Mouse (Mus musculus): ENCODE data around the gene Tomm70a. TPM values are rescaled to one million over a fixed set of nuclear protein-coding genes. Genes with fewer than 3 reads are reported as not detected.
"Not testable (repeated sequence)": the region's sequence is repeated elsewhere in the genome, so short reads cannot be mapped to it uniquely, and the experiment has no call there.

Gene Tomm70a
- polyA plus RNA-seq, 1 experiment from 2014 or later: 43.2 TPM

DNA sequence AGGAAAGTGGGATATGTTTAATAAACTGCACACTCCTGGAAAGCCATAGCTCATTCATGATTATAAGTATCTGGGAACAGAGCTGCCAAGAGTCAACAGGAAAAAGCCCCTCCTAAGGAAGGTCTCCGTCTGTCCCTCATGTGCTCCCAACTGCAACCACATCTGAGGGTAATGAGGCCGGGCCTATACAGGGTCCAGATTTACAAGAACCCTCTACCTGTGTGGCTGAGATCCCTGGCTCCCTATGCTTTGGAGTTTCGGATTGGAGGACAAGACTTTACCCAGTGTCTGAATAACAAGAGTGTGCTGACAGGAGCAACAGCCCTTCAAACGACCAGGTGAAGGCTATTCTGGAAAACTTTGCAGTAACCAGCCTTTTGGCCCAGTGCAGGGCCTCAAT, 36.2 kb downstream of the Tomm70a start:
- WGBS: 77% methylated on average over 4 of the region's 4 CpGs
- no peaks in the 10 kb centered on the region for H3K4me1 ChIP-seq
- H3K9ac ChIP-seq: no peak overlapping the region
- no peak overlapping the region for H3K27ac ChIP-seq
- H3K9me3 ChIP-seq (replicated peaks): no peaks in the 10 kb centered on the region
- peaks cover 47% of the 10 kb centered on the region for H3K36me3 ChIP-seq (ENCODE audit: poor library complexity, severe bottlenecking)
- no peak overlapping the region for H3K4me2 ChIP-seq
- ATAC-seq: peak; percentile 31; the same call in 1 of the 2 replicates
- no peak overlapping the region for H3K4me3 ChIP-seq
- H3K27me3 ChIP-seq: no peaks in the 10 kb centered on the region

DNA sequence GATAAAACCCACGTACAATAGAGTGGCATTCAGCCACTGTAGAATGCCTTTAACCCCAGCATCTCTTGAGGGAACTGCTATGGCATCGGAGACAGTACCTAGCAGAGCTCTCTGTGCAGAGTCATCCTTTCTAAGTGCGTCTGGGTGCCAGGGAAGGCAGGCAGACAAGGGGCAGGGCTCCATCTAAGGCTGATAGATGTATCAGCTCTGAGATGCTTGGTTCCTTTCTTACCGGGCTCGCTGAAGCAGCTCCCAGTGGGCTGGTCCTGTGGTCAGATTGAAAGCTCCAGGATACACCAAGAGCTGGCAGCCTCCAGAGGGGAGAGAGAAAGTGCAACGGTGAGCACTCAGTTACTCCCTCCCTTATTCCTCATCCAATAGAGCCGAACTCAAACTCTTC, 38.3 kb downstream of the Tomm70a start:
- Histone ChIP-seq H3K27me3 (no peaks in the 10 kb centered on the region), H3K4me3 (no peak overlapping the region), H3K27ac (no peak overlapping the region), H3K9ac (no peak overlapping the region), H3K9me3 (replicated peaks) (no peaks in the 10 kb centered on the region), H3K4me1 (no peaks in the 10 kb centered on the region), H3K36me3 (ENCODE audit: poor library complexity, severe bottlenecking) (peaks cover 40% of the 10 kb centered on the region), H3K4me2 (no peak overlapping the region)
- 74% methylated on average over 7 of the region's 7 CpGs for WGBS
- ATAC-seq: no peak

DNA sequence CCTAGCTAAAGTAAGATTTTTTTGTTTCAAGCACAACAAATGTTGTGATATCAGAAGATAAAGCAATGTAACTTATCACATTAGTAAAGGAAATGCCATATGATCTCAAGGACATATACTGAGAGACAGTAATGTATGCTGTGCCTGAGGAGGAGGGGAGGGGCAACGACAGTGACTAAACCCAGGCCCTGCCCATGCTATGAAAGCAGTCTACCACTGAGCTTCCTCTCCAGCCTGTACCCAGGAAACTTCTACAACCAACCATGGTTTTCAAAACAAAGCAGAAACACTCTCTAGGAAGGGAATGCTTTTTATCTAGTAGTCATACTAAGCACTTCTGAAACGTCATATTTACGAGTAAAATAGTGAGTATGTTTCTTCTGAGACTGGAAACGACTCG, 41.3 kb downstream of the Tomm70a start:
- 89% methylated on average over 5 of the region's 5 CpGs for WGBS
- no peak for ATAC-seq
- H3K4me2 ChIP-seq: no peak overlapping the region

DNA sequence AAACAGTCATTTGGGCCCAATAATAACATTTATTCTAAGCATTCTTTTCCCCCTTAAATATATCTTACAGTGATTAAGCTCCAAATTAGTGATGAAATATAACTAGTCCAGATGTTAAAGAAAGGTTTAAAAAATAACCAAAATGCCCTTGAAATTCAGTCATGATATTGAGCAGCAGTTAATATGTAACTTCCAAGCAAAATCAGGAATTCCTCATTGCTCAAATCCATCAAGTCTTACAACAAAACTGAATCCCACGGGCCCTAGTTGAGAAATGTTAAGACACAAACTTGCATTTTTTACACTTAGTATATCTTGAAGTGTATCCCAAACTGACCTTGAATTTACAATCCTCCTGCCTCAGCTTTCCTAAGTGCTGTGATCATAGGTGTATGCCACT, 42.2 kb downstream of the Tomm70a start:
- Histone ChIP-seq H3K4me1 (peaks cover 15% of the 10 kb centered on the region), H3K4me2 (no peak overlapping the region), H3K36me3 (ENCODE audit: poor library complexity, severe bottlenecking) (0 out of 2 replicates have a peak, but pooled peaks cover 9% of the 10 kb centered on the region), H3K27me3 (no peaks in the 10 kb centered on the region), H3K27ac (no peak overlapping the region), H3K9ac (no peak overlapping the region), H3K9me3 (replicated peaks) (no peaks in the 10 kb centered on the region), H3K4me3 (no peak overlapping the region)
- 100% methylated on average over 1 of the region's 1 CpGs for WGBS
- no peak for ATAC-seq

More for the DNA sequence above, 41.3 kb downstream of the Tomm70a start:
- no peak overlapping the region for H3K27ac ChIP-seq
- H3K4me3 ChIP-seq: no peak overlapping the region
- H3K36me3 ChIP-seq (ENCODE audit: poor library complexity, severe bottlenecking): peaks cover 17% of the 10 kb centered on the region
- peaks cover 11% of the 10 kb centered on the region for H3K4me1 ChIP-seq
- H3K9me3 ChIP-seq (replicated peaks): no peaks in the 10 kb centered on the region
- no peak overlapping the region for H3K9ac ChIP-seq
- H3K27me3 ChIP-seq: no peaks in the 10 kb centered on the region

DNA sequence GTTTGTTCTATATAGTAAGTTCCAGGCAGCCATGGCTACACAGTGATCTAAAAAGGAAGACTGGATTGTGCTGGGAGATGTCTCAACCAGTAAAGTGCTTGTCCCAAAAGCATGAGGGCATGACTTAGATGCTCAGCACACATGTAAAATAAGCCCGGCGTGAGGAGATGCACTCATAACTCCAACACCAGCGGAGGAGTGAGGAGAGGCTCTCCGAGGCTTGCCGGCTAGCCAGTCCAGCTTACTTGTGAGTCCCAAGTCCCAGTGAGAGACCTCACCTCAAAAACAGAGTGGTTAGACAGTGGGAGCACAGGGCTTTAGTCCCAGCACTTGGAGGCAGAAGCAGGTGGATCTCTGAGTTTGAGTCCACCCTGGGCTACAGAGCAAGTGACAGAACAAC, 43.7 kb downstream of the Tomm70a start:
- peaks cover 15% of the 10 kb centered on the region for H3K4me1 ChIP-seq
- no peak overlapping the region for H3K4me2 ChIP-seq
- no peak for ATAC-seq
- no peaks in the 10 kb centered on the region for H3K27me3 ChIP-seq
- no peaks in the 10 kb centered on the region for H3K9me3 ChIP-seq (replicated peaks)
- H3K36me3 ChIP-seq (ENCODE audit: poor library complexity, severe bottlenecking): 0 out of 2 replicates have a peak, but pooled peaks cover 5% of the 10 kb centered on the region
- 96% methylated on average over 5 of the region's 5 CpGs for WGBS
- no peak overlapping the region for H3K4me3 ChIP-seq
- H3K9ac ChIP-seq: no peak overlapping the region
- H3K27ac ChIP-seq: no peak overlapping the region

DNA sequence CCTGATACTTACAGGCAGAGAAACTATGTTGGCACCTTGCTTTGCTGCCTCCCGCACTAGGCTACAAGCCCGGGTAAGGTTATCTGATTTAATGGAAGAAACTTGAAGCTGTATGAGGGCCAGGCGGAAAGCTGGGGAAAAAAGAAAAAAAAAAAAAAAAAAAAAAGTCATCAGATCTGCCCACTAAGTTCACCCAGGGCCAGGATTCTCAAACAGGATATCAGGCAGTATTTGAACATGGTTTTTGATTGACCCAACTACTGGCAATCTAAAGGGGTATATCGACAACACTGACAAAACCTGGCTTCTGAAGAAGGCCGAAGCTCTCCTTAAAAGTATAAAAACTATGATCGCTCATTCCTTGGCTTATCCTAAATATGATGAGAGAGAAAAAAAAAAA, 44.6 kb downstream of the Tomm70a start:
- peaks cover 15% of the 10 kb centered on the region for H3K4me1 ChIP-seq
- H3K36me3 ChIP-seq (ENCODE audit: poor library complexity, severe bottlenecking): peaks cover 8% of the 10 kb centered on the region; the same call in 1 of the 2 replicates
- no peak overlapping the region for H3K9ac ChIP-seq
- peak overlapping the region; percentile 75 for H3K4me2 ChIP-seq
- 91% methylated on average over 6 of the region's 6 CpGs for WGBS
- H3K27me3 ChIP-seq: no peaks in the 10 kb centered on the region
- no peak for ATAC-seq
- no peaks in the 10 kb centered on the region for H3K9me3 ChIP-seq (replicated peaks)
- H3K4me3 ChIP-seq: peak overlapping the region; percentile 60
- H3K27ac ChIP-seq: no peak overlapping the region

DNA sequence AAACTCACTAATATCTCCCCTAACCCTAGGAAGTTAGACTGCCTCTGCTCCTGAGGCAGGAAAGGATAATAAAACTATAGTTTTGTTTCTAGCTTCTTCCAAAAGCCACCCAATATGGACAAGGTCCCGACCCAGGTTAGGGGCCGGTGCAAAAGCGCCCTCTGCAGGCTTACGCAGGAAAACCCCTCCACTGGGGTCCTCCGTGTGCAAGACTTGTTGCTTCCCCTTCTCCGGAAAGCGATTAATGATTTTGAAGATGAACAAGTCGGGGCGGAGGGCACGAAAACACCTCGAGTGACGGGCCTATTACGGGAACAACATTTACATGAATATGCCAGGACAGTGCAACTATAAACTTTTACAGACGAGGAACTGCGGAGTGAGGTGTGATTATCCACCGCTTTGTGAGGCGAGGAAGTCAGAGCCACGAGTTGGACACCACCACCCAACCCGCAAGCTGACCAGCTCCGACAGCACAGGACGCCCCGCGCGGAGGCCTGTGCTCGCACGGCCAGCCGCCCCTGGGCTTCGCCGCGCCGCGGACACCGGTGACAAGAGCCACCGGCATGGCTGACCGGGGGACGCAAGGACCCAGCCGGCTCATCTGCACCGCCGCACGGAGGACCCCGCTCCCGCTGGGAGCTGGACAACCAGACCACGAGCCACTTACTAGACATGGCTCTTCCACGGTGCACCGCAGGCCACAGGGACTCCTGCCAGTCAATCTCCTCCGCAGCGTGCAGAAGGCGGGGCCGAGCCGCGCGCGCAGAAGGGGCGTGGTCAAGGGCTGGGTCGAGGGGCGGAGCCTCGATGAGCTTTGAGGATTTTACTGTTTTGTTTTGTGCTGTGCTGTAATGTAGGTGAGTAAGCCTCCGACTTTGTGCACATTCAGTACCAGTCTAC, 45.4 kb downstream of the Tomm70a start, which contains the start of gene Nit2:
Gene Nit2 (minus strand): TSS at position 731 of the 903 bp plus-strand sequence.
- under 1% methylated on average over 58 of the region's 58 CpGs for WGBS
- Histone ChIP-seq H3K4me3 (peak within 1 kb of the TSS; percentile 60), H3K9ac (peak within 1 kb of the TSS; percentile 80), H3K27me3 (no peaks in the 10 kb centered on the region), H3K9me3 (replicated peaks) (no peaks in the 10 kb centered on the region), H3K36me3 (ENCODE audit: poor library complexity, severe bottlenecking) (peaks cover 10% of the 10 kb centered on the region; the same call in 1 of the 2 replicates), H3K4me1 (peaks cover 15% of the 10 kb centered on the region), H3K27ac (peak within 1 kb of the TSS; percentile 45), H3K4me2 (peak within 1 kb of the TSS; percentile 75)
- peak; percentile 97 for ATAC-seq

DNA sequence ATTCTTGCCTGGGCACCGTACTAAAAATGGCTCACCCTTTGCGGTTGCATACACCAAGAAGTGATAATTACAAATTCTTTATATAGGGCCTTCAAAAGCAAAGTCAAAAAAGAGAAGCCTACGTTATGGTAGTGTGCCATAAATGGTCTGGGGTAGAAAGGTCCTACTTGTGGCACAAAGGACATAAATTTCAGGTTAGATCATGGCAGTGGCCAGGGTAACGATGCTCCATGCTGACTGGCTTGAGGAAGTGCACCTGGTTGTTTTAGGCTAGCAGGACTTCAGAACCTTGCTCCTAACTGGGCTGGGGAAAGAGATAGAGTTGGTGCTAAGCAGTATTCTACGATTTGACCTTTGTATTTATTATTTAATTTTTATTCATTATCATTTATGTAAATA, 46.0 kb downstream of the Tomm70a start:
- H3K9me3 ChIP-seq (replicated peaks): no peaks in the 10 kb centered on the region
- peak overlapping the region; percentile 75 for H3K4me2 ChIP-seq
- no peak overlapping the region for H3K27ac ChIP-seq
- peak overlapping the region; percentile 60 for H3K4me3 ChIP-seq
- H3K27me3 ChIP-seq: no peaks in the 10 kb centered on the region
- H3K4me1 ChIP-seq: peaks cover 15% of the 10 kb centered on the region
- H3K36me3 ChIP-seq (ENCODE audit: poor library complexity, severe bottlenecking): peaks cover 13% of the 10 kb centered on the region; the same call in 1 of the 2 replicates
- ATAC-seq: peak; percentile 46; the same call in 1 of the 2 replicates
- WGBS: 33% methylated on average over 5 of the region's 5 CpGs
- peak overlapping the region; percentile 80 for H3K9ac ChIP-seq

DNA sequence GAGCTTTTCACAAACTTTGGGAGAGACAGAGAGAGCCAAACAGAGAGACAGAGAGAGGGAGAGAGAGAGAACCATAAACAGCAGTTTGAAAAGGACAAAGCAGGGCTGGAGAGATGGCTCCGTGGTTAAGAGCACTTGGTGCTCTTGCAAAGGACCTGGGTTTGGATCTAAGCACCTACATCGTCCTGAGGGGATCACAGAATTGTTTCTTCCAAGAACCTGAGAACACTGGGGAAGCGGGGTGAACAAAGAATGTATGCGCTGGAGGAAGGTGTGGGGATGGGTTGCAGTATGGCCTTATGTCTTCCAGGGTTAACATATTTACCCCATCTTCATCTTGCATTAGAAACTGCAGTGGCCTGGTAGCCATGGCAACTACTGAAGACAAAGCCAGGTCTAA, 46.7 kb downstream of the Tomm70a start:
- H3K36me3 ChIP-seq (ENCODE audit: poor library complexity, severe bottlenecking): peaks cover 11% of the 10 kb centered on the region; the same call in 1 of the 2 replicates
- no peak overlapping the region for H3K27ac ChIP-seq
- no peak overlapping the region for H3K4me3 ChIP-seq
- 57% methylated on average over 4 of the region's 4 CpGs for WGBS
- ATAC-seq: no peak
- H3K4me1 ChIP-seq: peaks cover 15% of the 10 kb centered on the region
- H3K9me3 ChIP-seq (replicated peaks): no peaks in the 10 kb centered on the region
- H3K9ac ChIP-seq: 0 out of 2 replicates have a peak overlapping the region, but pooled peaks have one; percentile 27
- peak overlapping the region; percentile 75 for H3K4me2 ChIP-seq
- no peaks in the 10 kb centered on the region for H3K27me3 ChIP-seq

DNA sequence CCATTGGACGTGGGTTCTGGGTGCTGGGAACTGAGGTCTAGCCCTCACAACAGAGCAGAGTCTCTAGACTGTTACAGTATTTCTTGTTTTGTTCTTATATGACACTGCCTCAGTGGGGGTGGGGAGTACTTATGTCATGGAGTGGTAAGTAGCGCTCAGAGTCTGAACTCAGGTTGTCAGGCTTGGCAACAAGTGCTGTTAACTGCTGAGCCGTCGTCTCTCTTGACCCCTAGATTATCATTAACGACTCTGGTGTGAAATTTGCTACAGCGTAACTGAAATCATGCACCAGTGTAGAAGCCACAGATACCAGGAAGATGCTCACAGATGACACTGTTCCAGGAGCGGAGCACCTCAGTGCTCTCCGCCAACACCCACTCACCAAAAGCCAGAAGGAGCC, 49.7 kb downstream of the Tomm70a start:
- no peaks in the 10 kb centered on the region for H3K9me3 ChIP-seq (replicated peaks)
- H3K4me3 ChIP-seq: no peak overlapping the region
- peaks cover 11% of the 10 kb centered on the region; the same call in 1 of the 2 replicates for H3K36me3 ChIP-seq (ENCODE audit: poor library complexity, severe bottlenecking)
- 89% methylated on average over 8 of the region's 8 CpGs for WGBS
- no peak for ATAC-seq
- no peak overlapping the region for H3K4me2 ChIP-seq
- H3K27ac ChIP-seq: no peak overlapping the region
- no peak overlapping the region for H3K9ac ChIP-seq
- H3K27me3 ChIP-seq: no peaks in the 10 kb centered on the region
- peaks cover 14% of the 10 kb centered on the region for H3K4me1 ChIP-seq

DNA sequence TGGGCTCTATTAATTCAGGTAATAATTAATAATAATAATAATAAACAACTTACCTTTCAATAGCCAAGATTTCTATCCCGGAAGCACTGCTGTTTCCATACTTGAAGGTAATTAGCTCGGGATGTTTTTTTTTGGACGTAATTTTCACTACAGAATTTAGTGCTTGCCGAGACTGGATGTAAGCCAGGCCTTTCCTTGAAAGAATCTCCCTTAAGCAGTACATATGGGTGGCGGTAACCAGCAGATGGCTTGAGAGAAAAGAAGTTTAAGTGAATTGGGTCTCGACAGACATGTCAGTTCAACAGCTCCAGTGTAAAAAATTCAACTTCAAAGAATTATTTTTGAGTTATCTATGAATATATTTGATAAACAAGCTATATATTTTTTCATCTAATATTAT, 50.1 kb downstream of the Tomm70a start:
- no peaks in the 10 kb centered on the region for H3K27me3 ChIP-seq
- WGBS: 78% methylated on average over 6 of the region's 6 CpGs
- no peak overlapping the region for H3K4me3 ChIP-seq
- H3K36me3 ChIP-seq (ENCODE audit: poor library complexity, severe bottlenecking): peaks cover 11% of the 10 kb centered on the region; the same call in 1 of the 2 replicates
- H3K9ac ChIP-seq: no peak overlapping the region
- peaks cover 10% of the 10 kb centered on the region for H3K4me1 ChIP-seq
- H3K4me2 ChIP-seq: no peak overlapping the region
- no peak overlapping the region for H3K27ac ChIP-seq
- H3K9me3 ChIP-seq (replicated peaks): no peaks in the 10 kb centered on the region
- ATAC-seq: no peak

DNA sequence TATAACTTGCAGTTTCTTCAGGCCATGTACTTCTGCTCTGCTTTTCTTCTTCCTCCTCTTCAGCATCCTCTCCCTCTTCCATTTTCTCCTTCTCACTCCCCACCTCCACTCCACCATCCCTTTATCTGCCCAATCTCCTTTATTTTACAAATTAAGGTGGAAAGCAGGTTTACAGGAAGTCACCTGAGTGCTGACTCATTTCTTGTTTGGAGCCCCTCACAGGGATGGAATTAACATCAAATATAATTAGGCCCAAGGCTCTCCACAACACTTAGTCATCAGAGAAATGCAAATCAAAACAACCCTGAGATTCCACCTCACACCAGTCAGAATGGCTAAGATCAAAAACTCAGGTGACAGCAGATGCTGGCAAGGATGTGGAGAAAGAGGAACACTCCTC, 53.0 kb downstream of the Tomm70a start:
- not testable (repeated sequence) for H3K4me2 ChIP-seq; H3K9me3 ChIP-seq (replicated peaks); H3K4me3 ChIP-seq; H3K9ac ChIP-seq; ATAC-seq; H3K27me3 ChIP-seq; H3K27ac ChIP-seq; H3K4me1 ChIP-seq
- H3K36me3 ChIP-seq (ENCODE audit: poor library complexity, severe bottlenecking): peaks cover 14% of the 10 kb centered on the region; the same call in 1 of the 2 replicates

Data from forebrain, embryonic 13.5 days (tissue).